Mouse (Mus musculus): ENCODE results near the gene Rbm14.

DNA sequence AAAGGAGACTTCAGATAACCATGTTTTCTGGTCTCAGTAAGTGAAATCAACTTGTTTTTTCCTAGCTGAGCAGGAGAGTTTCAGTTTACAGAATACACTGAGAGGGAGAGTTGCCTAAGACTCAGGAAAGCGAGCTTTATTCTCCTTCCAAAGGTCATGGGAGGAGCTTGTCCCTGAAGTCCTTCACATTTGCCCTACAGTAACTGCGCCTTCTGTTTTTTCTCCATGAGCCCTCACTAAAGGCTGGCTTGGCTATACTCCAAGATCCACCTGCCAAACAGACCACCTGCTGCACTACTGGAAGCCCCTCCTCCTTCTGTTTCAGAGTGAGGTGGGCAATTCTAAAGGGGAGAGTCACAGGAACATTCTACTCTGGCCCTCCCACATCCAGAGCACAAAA is 24.7 kb upstream of the Rbm14 start:
- TF ChIP-seq CTCF (IDR thresholded peaks at IDR 0.05) (no peak), EP300 (IDR thresholded peaks at IDR 0.05) (no peak)
